Mouse (Mus musculus): ENCODE measurements around the gene Gnptab.

Gnptab gene

GRCm38 (mm10) chr10:88426158-88426816 lies 47.4 kb downstream of the Gnptab start:
- no peak for TF ChIP-seq GATA4 (IDR thresholded peaks at IDR 0.05; ENCODE audit: insufficient replicate concordance, low read length)

- no peak for TF ChIP-seq GATA4 (IDR thresholded peaks at IDR 0.05; ENCODE audit: insufficient replicate concordance, low read length)
Measured at GRCm38 (mm10) chr10:88426896-88427295, 48.0 kb downstream of the Gnptab start.

GRCm38 (mm10) chr10:88427998-88428397 lies 49.1 kb downstream of the Gnptab start:
- TF ChIP-seq GATA4 (IDR thresholded peaks at IDR 0.05; ENCODE audit: insufficient replicate concordance, low read length): no peak

GRCm38 (mm10) chr10:88441224-88441623 lies 62.3 kb downstream of the Gnptab start:
- no peak for TF ChIP-seq GATA4 (IDR thresholded peaks at IDR 0.05; ENCODE audit: insufficient replicate concordance, low read length)

- no peak for TF ChIP-seq GATA4 (IDR thresholded peaks at IDR 0.05; ENCODE audit: insufficient replicate concordance, low read length)
Measured at GRCm38 (mm10) chr10:88451221-88451620, 72.3 kb downstream of the Gnptab start.

- no peak for TF ChIP-seq GATA4 (IDR thresholded peaks at IDR 0.05; ENCODE audit: insufficient replicate concordance, low read length)
Measured at GRCm38 (mm10) chr10:88451990-88452389, 73.1 kb downstream of the Gnptab start.

- TF ChIP-seq GATA4 (IDR thresholded peaks at IDR 0.05; ENCODE audit: insufficient replicate concordance, low read length): no peak
Measured at GRCm38 (mm10) chr10:88457816-88458215, 78.9 kb downstream of the Gnptab start.

- TF ChIP-seq GATA4 (IDR thresholded peaks at IDR 0.05; ENCODE audit: insufficient replicate concordance, low read length): no peak
Measured at GRCm38 (mm10) chr10:88459502-88459992, 80.6 kb downstream of the Gnptab start, which contains the start of gene Sycp3. TSS of gene Sycp3 (plus strand) at chr10:88459569.

- TF ChIP-seq GATA4 (IDR thresholded peaks at IDR 0.05; ENCODE audit: insufficient replicate concordance, low read length): no peak
Measured at GRCm38 (mm10) chr10:88460122-88460820, 81.3 kb downstream of the Gnptab start.

GRCm38 (mm10) chr10:88488629-88489028 lies 109.7 kb downstream of the Gnptab start:
- no peak for TF ChIP-seq GATA4 (IDR thresholded peaks at IDR 0.05; ENCODE audit: insufficient replicate concordance, low read length)

- TF ChIP-seq GATA4 (IDR thresholded peaks at IDR 0.05; ENCODE audit: insufficient replicate concordance, low read length): no peak
Measured at GRCm38 (mm10) chr10:88491632-88492031, 112.7 kb downstream of the Gnptab start.

- TF ChIP-seq GATA4 (IDR thresholded peaks at IDR 0.05; ENCODE audit: insufficient replicate concordance, low read length): no peak
Measured at GRCm38 (mm10) chr10:88492658-88493057, 113.7 kb downstream of the Gnptab start.

GRCm38 (mm10) chr10:88494959-88495587 lies 116.1 kb downstream of the Gnptab start:
- TF ChIP-seq GATA4 (IDR thresholded peaks at IDR 0.05; ENCODE audit: insufficient replicate concordance, low read length): no peak

All from liver, adult (tissue).